Mouse (Mus musculus) adrenal gland, adult 8-10 months (tissue): Measurements from ENCODE around the gene Tymp. TPM values are rescaled to one million over a fixed set of nuclear protein-coding genes. Genes with fewer than 3 reads are reported as not detected.

Source experiments
- DNase-seq: peaks from one replicate; pipeline ENCODE4 v3.0.0; 2022
- total RNA-seq, 4 experiments: library from RNA; stranded (reverse); gene quantifications; 2 replicates each; pipeline ENCODE4 v1.2.4; 2022

Gene Tymp
- total RNA-seq, result under 1 TPM; 0.22 to 0.73 (median 0.51) TPM

- DNase-seq, result no peak
These were observed at the start of gene Tymp for GRCm38 (mm10) chr15:89376957-89377356. Tymp (minus strand) TSS chr15:89377039.

GRCm38 (mm10) chr15:89425711-89426121 is 48.9 kb upstream of the Tymp start, which contains the start of gene Cpt1b:
Cpt1b (minus strand) TSS chr15:89425863.
- DNase-seq, result no peak

GRCm38 (mm10) chr15:89424621-89425020 is 47.8 kb upstream of the Tymp start:
- DNase-seq, result no peak

GRCm38 (mm10) chr15:89421938-89422337 is 45.1 kb upstream of the Tymp start:
- no peak for DNase-seq

GRCm38 (mm10) chr15:89415282-89415681 is 38.4 kb upstream of the Tymp start:
- no peak for DNase-seq

GRCm38 (mm10) chr15:89410118-89410517 is 33.3 kb upstream of the Tymp start, which contains the start of gene Syce3:
Syce3 (minus strand) TSS chr15:89410503.
- DNase-seq, result no peak

GRCm38 (mm10) chr15:89406691-89407090 is 29.9 kb upstream of the Tymp start:
- no peak for DNase-seq

- no peak for DNase-seq
These were observed 28.2 kb upstream of the Tymp start for GRCm38 (mm10) chr15:89404831-89405623.

GRCm38 (mm10) chr15:89402471-89402870 is 25.6 kb upstream of the Tymp start:
- DNase-seq, result no peak

- no peak for DNase-seq
These were observed 22.9 kb upstream of the Tymp start for GRCm38 (mm10) chr15:89399716-89400115.

- DNase-seq, result no peak
These were observed 21.3 kb upstream of the Tymp start for GRCm38 (mm10) chr15:89398146-89398545.

- no peak for DNase-seq
These were observed 20.0 kb upstream of the Tymp start for GRCm38 (mm10) chr15:89396883-89397282.

GRCm38 (mm10) chr15:89390081-89390480 is 13.2 kb upstream of the Tymp start:
- DNase-seq, result no peak

GRCm38 (mm10) chr15:89387127-89387526 is 10.3 kb upstream of the Tymp start:
- no peak for DNase-seq

GRCm38 (mm10) chr15:89384617-89385016 is 7.8 kb upstream of the Tymp start, which contains the start of gene Klhdc7b:
Klhdc7b (plus strand) TSS chr15:89384917.
- DNase-seq, result no peak

- no peak for DNase-seq
These were observed 2.6 kb upstream of the Tymp start for GRCm38 (mm10) chr15:89379429-89379828.

GRCm38 (mm10) chr15:89378831-89379401 is 2.1 kb upstream of the Tymp start, which contains the start of gene Odf3b:
Odf3b (minus strand) TSS chr15:89379282.
- DNase-seq, result no peak

- no peak for DNase-seq
These were observed 1.3 kb upstream of the Tymp start for GRCm38 (mm10) chr15:89377938-89378828.

GRCm38 (mm10) chr15:89377362-89377761 is 523 bp upstream of the Tymp start:
- no peak for DNase-seq

- DNase-seq, result no peak
These were observed 799 bp downstream of the Tymp start for GRCm38 (mm10) chr15:89376040-89376439.

GRCm38 (mm10) chr15:89374801-89375534 is 1.9 kb downstream of the Tymp start:
- no peak for DNase-seq

GRCm38 (mm10) chr15:89374340-89374739 is 2.5 kb downstream of the Tymp start:
- no peak for DNase-seq
